Mouse (Mus musculus) CH12.LX (cell line): ENCODE measurements around the gene Ppa2. TPM values are rescaled to one million over a fixed set of nuclear protein-coding genes. Genes with fewer than 3 reads are reported as not detected.

Experiments
- DNase-seq: peaks from one replicate; pipeline ENCODE4 v3.0.0-alpha.2; 2013; ENCODE audit errors: extremely low read depth
- H3K27ac ChIP-seq: 2 replicates; pipeline ENCODE4 v1.5.1; 2012; ENCODE audit warnings: low read depth, mild to moderate bottlenecking, control low read depth, moderate library complexity; ENCODE audit not compliant: insufficient read depth
- H3K27me3 ChIP-seq: replicated peaks from 2 replicates; pipeline ENCODE3; 2012; ENCODE audit warnings: inconsistent platforms
- H3K36me3 ChIP-seq, 2 experiments: replicated peaks in 1 of 2; 2 replicates each; pipeline versions ENCODE3 to v1.6.1; 2012; ENCODE audit warnings: inconsistent platforms in 1 of 2, low read length in 1 of 2, mild to moderate bottlenecking in 1 of 2, mixed read lengths in 1 of 2, moderate library complexity in 1 of 2; ENCODE audit not compliant: control insufficient read depth in 1 of 2, insufficient read depth in 1 of 2
- H3K4me1 ChIP-seq, 2 experiments: 2 replicates each; pipeline ENCODE4 v1.6.1; 2012; ENCODE audit warnings: inconsistent platforms in 1 of 2, moderate library complexity in 1 of 2; ENCODE audit not compliant: insufficient read depth in 2 of 2, control insufficient read depth in 1 of 2
- H3K4me2 ChIP-seq: 2 replicates; pipeline ENCODE4 v1.6.1; 2012; ENCODE audit warnings: low read depth, mild to moderate bottlenecking, control low read depth; ENCODE audit not compliant: poor library complexity, insufficient read depth, severe bottlenecking
- H3K4me3 ChIP-seq, 3 experiments: fragments of 150-350 bp in 1 of 3; sonication (generic) in 1 of 3; replicated peaks in 1 of 3; 2 replicates each; pipeline versions ENCODE3 to v1.5.1; 2011 to 2012; ENCODE audit warnings: low read depth in 2 of 3, low read length in 2 of 3, mild to moderate bottlenecking in 2 of 3, moderate library complexity in 2 of 3, control low read depth in 1 of 3, improper control_type of control experiment in 1 of 3, inconsistent platforms in 1 of 3, mixed read lengths in 1 of 3; ENCODE audit not compliant: poor library complexity in 1 of 3
- H3K79me2 ChIP-seq: replicated peaks from 2 replicates; pipeline ENCODE4 v1.6.1; 2012; ENCODE audit warnings: mild to moderate bottlenecking, moderate library complexity; ENCODE audit not compliant: control insufficient read depth, poor library complexity, insufficient read depth, severe bottlenecking; ENCODE audit errors: extremely low read depth
- H3K9ac ChIP-seq: 2 replicates; pipeline ENCODE4 v1.6.1; 2012; ENCODE audit warnings: low read depth, mild to moderate bottlenecking, control low read depth, moderate library complexity; ENCODE audit not compliant: insufficient read depth
- H3K9me3 ChIP-seq: replicated peaks from 2 replicates; pipeline ENCODE3; 2012; ENCODE audit warnings: low read length, inconsistent platforms, mixed read lengths
- CHD1 ChIP-seq: IDR thresholded peaks from 2 replicates; pipeline ENCODE4 v1.6.1; 2012; ENCODE audit warnings: low read depth, low read length, improper control_type of control experiment, inconsistent platforms
- CHD2 ChIP-seq: IDR thresholded peaks from 2 replicates; pipeline ENCODE4 v1.6.1; 2011; ENCODE audit warnings: low read length, improper control_type of control experiment
- CTCF ChIP-seq, 2 experiments: IDR thresholded peaks in 1 of 2; conservative IDR thresholded peaks in 1 of 2; 2 replicates each; pipeline ENCODE4 v1.5.1; 2011 to 2012; ENCODE audit warnings: low read depth in 2 of 2, low read length in 2 of 2, improper control_type of control experiment in 1 of 2, inconsistent platforms in 1 of 2, mild to moderate bottlenecking in 1 of 2, moderate library complexity in 1 of 2
- E2F4 ChIP-seq: IDR thresholded peaks from 2 replicates; pipeline ENCODE4 v1.6.1; 2011; ENCODE audit warnings: low read depth, low read length, improper control_type of control experiment; ENCODE audit not compliant: insufficient replicate concordance
- ELF1 ChIP-seq: IDR thresholded peaks from 2 replicates; pipeline ENCODE4 v1.6.1; 2014; ENCODE audit warnings: low read depth, mild to moderate bottlenecking, inconsistent platforms, low read length, improper control_type of control experiment
- EP300 ChIP-seq: IDR thresholded peaks from 2 replicates; pipeline ENCODE4 v1.6.1; 2011; ENCODE audit warnings: low read length, improper control_type of control experiment
- ETS1 ChIP-seq: conservative IDR thresholded peaks from 2 replicates; pipeline ENCODE4 v1.6.1; 2012; ENCODE audit warnings: low read depth, mild to moderate bottlenecking, inconsistent platforms, low read length, improper control_type of control experiment, moderate library complexity
- GABPA ChIP-seq: IDR thresholded peaks from 2 replicates; pipeline ENCODE4 v1.6.1; 2012; ENCODE audit warnings: low read depth, low read length, improper control_type of control experiment, inconsistent platforms; ENCODE audit not compliant: insufficient replicate concordance
- HCFC1 ChIP-seq: IDR thresholded peaks from 2 replicates; pipeline ENCODE4 v1.6.1; 2012; ENCODE audit warnings: low read depth, mild to moderate bottlenecking, inconsistent platforms, low read length, improper control_type of control experiment
- IRF4 ChIP-seq: IDR thresholded peaks from 2 replicates; pipeline ENCODE4 v1.6.1; 2014; ENCODE audit warnings: low read depth, mild to moderate bottlenecking, inconsistent platforms, low read length, improper control_type of control experiment
- JUN ChIP-seq: IDR thresholded peaks from 2 replicates; pipeline ENCODE4 v1.6.1; 2011; ENCODE audit warnings: low read depth, mild to moderate bottlenecking, low read length, improper control_type of control experiment, moderate library complexity; ENCODE audit not compliant: insufficient read depth
- JUND ChIP-seq: conservative IDR thresholded peaks from 2 replicates; pipeline ENCODE4 v1.6.1; 2011; ENCODE audit warnings: low read depth, low read length, improper control_type of control experiment
- KAT2A ChIP-seq: IDR thresholded peaks from 2 replicates; pipeline ENCODE4 v1.6.1; 2012; ENCODE audit warnings: low read length, improper control_type of control experiment, inconsistent platforms; ENCODE audit not compliant: insufficient replicate concordance
- MAFK ChIP-seq: IDR thresholded peaks from 2 replicates; pipeline ENCODE4 v1.6.1; 2011; ENCODE audit warnings: low read length, improper control_type of control experiment; ENCODE audit not compliant: insufficient replicate concordance
- MAX ChIP-seq: IDR thresholded peaks from 2 replicates; pipeline ENCODE4 v1.6.1; 2011; ENCODE audit warnings: low read length, improper control_type of control experiment
- MAZ ChIP-seq: IDR thresholded peaks from 2 replicates; pipeline ENCODE4 v1.6.1; 2012; ENCODE audit warnings: low read depth, mild to moderate bottlenecking, inconsistent platforms, low read length, improper control_type of control experiment, moderate library complexity
- MXI1 ChIP-seq: IDR thresholded peaks from 2 replicates; pipeline ENCODE4 v1.6.1; 2011; ENCODE audit warnings: mild to moderate bottlenecking, low read depth, low read length, improper control_type of control experiment
- NELFE ChIP-seq: IDR thresholded peaks from 2 replicates; pipeline ENCODE4 v1.6.1; 2011; ENCODE audit warnings: low read depth, low read length, improper control_type of control experiment
- PAX5 ChIP-seq: IDR thresholded peaks from 2 replicates; pipeline ENCODE4 v1.6.1; 2012; ENCODE audit warnings: low read length, inconsistent platforms, mixed read lengths
- POLR2A ChIP-seq: IDR thresholded peaks from 2 replicates; pipeline ENCODE4 v1.6.1; 2011; ENCODE audit warnings: low read depth, mild to moderate bottlenecking, improper control_type of control experiment, low read length
- POLR2AphosphoS2 ChIP-seq: IDR thresholded peaks from 2 replicates; pipeline ENCODE4 v1.6.1; 2011; ENCODE audit warnings: low read depth, low read length, improper control_type of control experiment
- RAD21 ChIP-seq: IDR thresholded peaks from 2 replicates; pipeline ENCODE4 v1.6.1; 2011; ENCODE audit warnings: low read depth, mild to moderate bottlenecking, low read length, improper control_type of control experiment, moderate library complexity
- RCOR1 ChIP-seq: conservative IDR thresholded peaks from 2 replicates; pipeline ENCODE4 v1.6.1; 2012; ENCODE audit warnings: low read depth, mild to moderate bottlenecking, inconsistent platforms, low read length, improper control_type of control experiment
- SIN3A ChIP-seq: IDR thresholded peaks from 2 replicates; pipeline ENCODE4 v1.6.1; 2012; ENCODE audit warnings: low read length, improper control_type of control experiment, inconsistent platforms
- TCF12 ChIP-seq: IDR thresholded peaks from 2 replicates; pipeline ENCODE4 v1.6.1; 2014; ENCODE audit warnings: low read depth, mild to moderate bottlenecking, inconsistent platforms, low read length, improper control_type of control experiment
- ZC3H11A ChIP-seq: IDR thresholded peaks from 2 replicates; pipeline ENCODE4 v1.6.1; 2012; ENCODE audit warnings: low read depth, mild to moderate bottlenecking, inconsistent platforms, low read length, improper control_type of control experiment
- ZMIZ1 ChIP-seq: IDR thresholded peaks from 2 replicates; pipeline ENCODE4 v1.6.1; 2012; ENCODE audit warnings: low read depth, mild to moderate bottlenecking, inconsistent platforms, low read length, improper control_type of control experiment
- ZNF384 ChIP-seq: IDR thresholded peaks from 2 replicates; pipeline ENCODE4 v1.6.1; 2012; ENCODE audit warnings: low read depth, low read length, improper control_type of control experiment, inconsistent platforms
- dilution Hi-C: fragments of 300-500 bp; cut with MboI; formaldehyde crosslinking; loops from 2 replicates; pipeline ENCODE4 v1.14.3; 2020; ENCODE audit warnings: low sequenced_read_pairs; ENCODE audit not compliant: extremely low pct_unique_long_range_greater_than_20kb, extremely low pct_ligation_motif_present
- in situ Hi-C: fragments of 300-500 bp; cut with MboI; formaldehyde crosslinking; loops from 3 replicates; pipeline ENCODE4 v1.14.3; 2019; ENCODE audit warnings: low sequenced_read_pairs, low pct_ligation_motif_present, low pct_unique_long_range_greater_than_20kb, mixed read lengths
- polyA plus RNA-seq: library from polyadenylated mRNA; unstranded; fragments of >175 nt; gene quantifications from 2 replicates; pipeline ENCODE4 v1.2.1, GENCODE M21; 2012; ENCODE audit warnings: low read depth; ENCODE audit not compliant: insufficient read length
- total RNA-seq, 2 experiments: library from RNA; depleted of rRNA; stranded (reverse); fragments of 300-350 nt in 1 of 2; fragments of >200 nt in 1 of 2; gene quantifications; 2 replicates each; pipeline ENCODE4 v1.2.3; 2012 to 2014

Gene Ppa2
- total and polyA plus RNA-seq, 3 experiments = 98.3 to 132 (median 119) TPM

GRCm38 (mm10) chr3:133379997-133380396 lies 70.1 kb downstream of the Ppa2 start:
- H3K27ac ChIP-seq = no peak overlapping the region
- H3K9ac ChIP-seq = no peak overlapping the region
- no peak for DNase-seq
- H3K4me2 ChIP-seq = no peak overlapping the region
- TF ChIP-seq MXI1 (no peak), CHD1 (no peak), POLR2AphosphoS2 (0 out of 2 replicates have a peak, but pooled peaks have one; percentile 18), KAT2A (no peak), MAFK (no peak)
- dilution Hi-C loops (no loop called here), in situ Hi-C loops (loop anchor here (10.0 kb wide), 1 partner anchor 45 kb away; no protein-coding TSS in a partner anchor)
- no peaks in the 10 kb centered on the region for H3K4me1 ChIP-seq
- peaks cover 12% of the 10 kb centered on the region for H3K9me3 ChIP-seq
- peaks cover 19 to 32% of the 10 kb centered on the region in 2 experiments for H3K36me3 ChIP-seq
- no peak overlapping the region for H3K4me3 ChIP-seq
- H3K79me2 ChIP-seq = no peaks in the 10 kb centered on the region
- no peaks in the 10 kb centered on the region for H3K27me3 ChIP-seq

GRCm38 (mm10) chr3:133381519-133381918 lies 71.6 kb downstream of the Ppa2 start:
- dilution Hi-C loops = no loop called here

GRCm38 (mm10) chr3:133382147-133382546 lies 72.2 kb downstream of the Ppa2 start:
- Histone ChIP-seq H3K36me3 (peaks cover 17 to 22% of the 10 kb centered on the region in 2 experiments), H3K79me2 (no peaks in the 10 kb centered on the region), H3K27ac (no peak overlapping the region), H3K9ac (no peak overlapping the region), H3K4me1 (no peaks in the 10 kb centered on the region), H3K9me3 (peaks cover 12% of the 10 kb centered on the region), H3K27me3 (no peaks in the 10 kb centered on the region), H3K4me3 (no peak overlapping the region), H3K4me2 (no peak overlapping the region)
- DNase-seq = no peak
- in situ Hi-C loops = loop anchor here (10.0 kb wide), 1 partner anchor 47 kb away; no protein-coding TSS in a partner anchor
- no peak for TF ChIP-seq JUN
- TF ChIP-seq CTCF (conservative IDR thresholded peaks at IDR 0.05 in 1 of 2, IDR thresholded peaks at IDR 0.05 in 1 of 2; ENCODE audit: low read depth in 2 of 2, low read length in 2 of 2) = no peak
- TF ChIP-seq SIN3A = no peak
- TF ChIP-seq MAX = no peak
- no peak for TF ChIP-seq NELFE
- no peak for TF ChIP-seq PAX5
- no peak for TF ChIP-seq KAT2A
- no peak for TF ChIP-seq EP300
- TF ChIP-seq ELF1 = no peak
- dilution Hi-C loops = no loop called here

More at GRCm38 (mm10) chr3:133381519-133381918, 71.6 kb downstream of the Ppa2 start:
- no peaks in the 10 kb centered on the region for H3K27me3 ChIP-seq
- H3K4me1 ChIP-seq = no peaks in the 10 kb centered on the region
- no peak overlapping the region for H3K4me3 ChIP-seq
- TF ChIP-seq CHD2 = no peak
- TF ChIP-seq TCF12 = no peak
- no peak for TF ChIP-seq HCFC1
- no peak; the same call in 1 of the 2 replicates for TF ChIP-seq RAD21
- TF ChIP-seq ETS1 = no peak
- TF ChIP-seq E2F4 = no peak
- no peak for TF ChIP-seq MAZ
- no peak for TF ChIP-seq KAT2A
- no peak for TF ChIP-seq JUND
- no peak for TF ChIP-seq NELFE
- TF ChIP-seq ZNF384 = no peak
- no peak for TF ChIP-seq POLR2A
- TF ChIP-seq MAX = no peak
- no peak for TF ChIP-seq IRF4
- TF ChIP-seq ZMIZ1 = no peak
- no peak for TF ChIP-seq GABPA
- TF ChIP-seq RCOR1 = no peak
- TF ChIP-seq ZC3H11A = no peak
- peaks cover 17 to 25% of the 10 kb centered on the region in 2 experiments for H3K36me3 ChIP-seq
- H3K4me2 ChIP-seq = no peak overlapping the region
- in situ Hi-C loops = loop anchor here (10.0 kb wide), 1 partner anchor 47 kb away; no protein-coding TSS in a partner anchor
- peaks cover 12% of the 10 kb centered on the region for H3K9me3 ChIP-seq
- DNase-seq = no peak
- H3K79me2 ChIP-seq = no peaks in the 10 kb centered on the region
- H3K9ac ChIP-seq = no peak overlapping the region
- H3K27ac ChIP-seq = no peak overlapping the region
